Mouse (Mus musculus) hematopoietic multipotent progenitor cell, adult 10-12 weeks (in vitro differentiated cells): ENCODE measurements around the gene B3galt1. TPM values are rescaled to one million over a fixed set of nuclear protein-coding genes. Genes with fewer than 3 reads are reported as not detected.

Source experiments
- polyA plus RNA-seq: library from polyadenylated mRNA; stranded (reverse); fragments of >175 nt; gene quantifications from 2 replicates; pipeline ENCODE4 v1.2.3, GENCODE M21; 2012; ENCODE audit warnings: low replicate concordance

B3galt1 gene
- polyA plus RNA-seq, result not detected in 2 replicates

DNA sequence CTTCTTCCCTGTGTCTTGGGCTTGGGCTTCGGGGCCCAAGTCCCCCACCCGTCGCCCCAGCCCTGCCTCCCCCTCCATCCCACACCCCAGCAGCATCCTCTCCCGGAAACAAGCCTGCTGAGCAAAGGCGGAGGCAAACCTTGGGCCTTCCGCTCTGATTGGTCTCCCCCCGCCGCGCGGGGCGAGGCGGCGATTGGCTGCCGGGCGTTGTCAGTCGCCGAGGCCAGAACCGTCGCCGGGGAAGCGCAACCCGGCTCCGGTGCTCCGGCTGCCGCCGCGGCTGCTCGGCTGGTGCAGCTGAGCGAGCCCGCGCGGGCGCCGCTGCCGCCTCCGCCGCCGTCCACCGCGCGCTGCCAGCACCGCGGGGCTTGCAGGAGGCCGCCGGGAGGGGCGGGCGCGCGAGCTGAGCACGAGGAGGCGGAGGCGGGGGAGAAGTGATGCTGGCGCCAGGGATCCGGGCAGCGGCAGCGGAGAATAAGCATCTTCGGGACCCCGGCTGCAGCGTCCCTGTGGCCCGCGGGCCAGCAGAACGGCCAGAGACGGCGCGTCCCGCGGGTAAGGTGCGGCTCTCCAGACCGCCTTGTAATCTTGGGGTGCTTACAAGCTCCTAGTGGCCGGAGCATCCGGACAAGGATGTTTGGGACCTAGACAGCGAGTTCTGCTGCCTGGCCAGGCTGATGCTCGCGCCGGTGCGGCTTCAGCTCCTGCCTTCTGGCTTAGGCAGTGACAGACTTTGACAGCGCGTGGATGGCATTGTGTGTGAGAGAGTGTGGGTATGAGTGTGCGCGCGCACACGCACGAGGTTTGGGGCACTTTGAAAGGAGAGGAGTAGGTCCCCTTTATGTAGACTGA is at the start of gene B3galt1:
TSS of gene B3galt1 (plus strand) at position 392 of the 852 bp plus-strand sequence.

Other genes with a start within 250 kb of the B3galt1 start
- gene Gm21830, start 152.1 kb upstream of the B3galt1 start, polyA plus RNA-seq, result not detected in 2 replicates
- not detected in 2 replicates for gene Gm26727, start 132.7 kb upstream of the B3galt1 start, polyA plus RNA-seq
- gene Xirp2, start 119.9 kb upstream of the B3galt1 start, polyA plus RNA-seq, result not detected in 2 replicates